ENCODE assay signal across 32 mouse cellular contexts in the genomic region with DNA sequence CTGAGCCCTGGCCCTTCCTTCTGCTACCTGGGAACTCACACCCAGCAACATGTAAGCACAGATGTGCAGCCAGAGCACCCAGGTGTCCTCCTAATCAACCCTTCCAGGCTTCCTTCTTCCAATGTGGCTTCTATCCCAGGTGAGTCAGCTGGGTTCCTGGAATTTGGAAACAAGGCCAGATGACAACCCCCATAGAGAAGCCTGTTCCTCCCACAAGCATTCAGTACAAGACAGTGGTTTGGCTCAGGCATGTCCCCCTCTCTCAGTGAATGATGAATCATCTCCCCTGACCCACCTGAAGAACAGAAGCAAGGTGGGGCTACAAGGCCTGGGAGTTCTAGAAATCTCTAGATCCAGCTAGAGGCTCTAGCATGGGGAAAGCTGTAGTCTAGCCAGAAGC. TPM values are rescaled to one million over a fixed set of nuclear protein-coding genes. Genes with fewer than 3 reads are reported as not detected.
"Had no signal": no experiment of that assay in that cellular context is flagged by ENCODE, and none has a peak within 500 bp of the region (broad histone marks: within the 10 kb centered on the region; RNA-seq: fewer than 3 reads in every experiment).

No protein-coding gene starts in this region.

- H3K4me1 ChIP-seq: limb, embryonic 15.5 days; liver, embryonic 12.5 days; liver, embryonic 13.5 days; liver, embryonic 15.5 days; lung, embryonic 15.5 days; megakaryocyte, embryonic 14.5 days; midbrain, embryonic 12.5 days had no signal

- H3K4me2 ChIP-seq: limb, embryonic 12.5 days; limb, embryonic 13.5 days; limb, embryonic 15.5 days; liver, embryonic 12.5 days; liver, embryonic 13.5 days; liver, embryonic 15.5 days; lung, embryonic 14.5 days; lung, embryonic 15.5 days; midbrain, embryonic 11.5 days; midbrain, embryonic 12.5 days; midbrain, embryonic 13.5 days; midbrain, embryonic 15.5 days; neural tube, embryonic 12.5 days; neural tube, embryonic 13.5 days had no signal

- DNase-seq: left cerebral cortex, postnatal 4 days; liver; liver, embryonic 13.5 days; liver, postnatal 0 days; lung, adult 18-20 months; lung, adult 2 months; lung, embryonic 14.5 days; lung, postnatal 10 days; lung, postnatal 14 days; lung, postnatal 36 days; lung, postnatal 4 days; midbrain, embryonic 14.5 days had no signal

- H3K27ac ChIP-seq: limb, embryonic 10.5 days; limb, embryonic 12.5 days; limb, embryonic 13.5 days; limb, embryonic 15.5 days; liver, embryonic 12.5 days; liver, embryonic 13.5 days; liver, embryonic 14.5 days; liver, embryonic 15.5 days; lung, embryonic 15.5 days; macrophage; midbrain, embryonic 10.5 days; midbrain, embryonic 12.5 days; midbrain, embryonic 13.5 days; midbrain, embryonic 15.5 days; neural tube, embryonic 12.5 days; neural tube, embryonic 13.5 days had no signal

- H3K9ac ChIP-seq: limb, embryonic 12.5 days; limb, embryonic 13.5 days; limb, embryonic 15.5 days; liver, embryonic 12.5 days; liver, embryonic 13.5 days; liver, embryonic 14.5 days; liver, embryonic 15.5 days; liver, postnatal 0 days; lung, embryonic 14.5 days; lung, embryonic 15.5 days; midbrain, embryonic 12.5 days; midbrain, embryonic 13.5 days; midbrain, embryonic 15.5 days; neural tube, embryonic 12.5 days; neural tube, embryonic 13.5 days had no signal

- ATAC-seq: liver, embryonic 12.5 days; liver, postnatal 0 days; lung, postnatal 0 days; midbrain, embryonic 13.5 days; midbrain, embryonic 15.5 days; midbrain, embryonic 16.5 days had no signal

- H3K36me3 ChIP-seq: limb, embryonic 10.5 days; limb, embryonic 12.5 days; limb, embryonic 13.5 days; limb, embryonic 15.5 days; liver, embryonic 12.5 days; liver, embryonic 13.5 days; liver, embryonic 15.5 days; lung, embryonic 15.5 days; midbrain, embryonic 10.5 days; midbrain, embryonic 12.5 days; midbrain, embryonic 13.5 days; midbrain, embryonic 15.5 days; neural tube, embryonic 12.5 days; neural tube, embryonic 13.5 days had no signal

- H3K27me3 ChIP-seq: limb, embryonic 13.5 days; limb, embryonic 15.5 days; liver, embryonic 13.5 days; liver, embryonic 15.5 days; lung, embryonic 15.5 days; midbrain, embryonic 13.5 days; midbrain, embryonic 15.5 days; neural tube, embryonic 12.5 days; neural tube, embryonic 13.5 days had no signal

- H3K9me3 ChIP-seq: limb, embryonic 10.5 days; limb, embryonic 12.5 days; limb, embryonic 13.5 days; limb, embryonic 15.5 days; liver, embryonic 12.5 days; liver, embryonic 13.5 days; liver, embryonic 15.5 days; lung, embryonic 15.5 days; midbrain, embryonic 10.5 days; midbrain, embryonic 12.5 days; midbrain, embryonic 13.5 days; midbrain, embryonic 15.5 days; neural tube, embryonic 13.5 days had no signal

- H3K4me3 ChIP-seq: limb, embryonic 10.5 days; limb, embryonic 12.5 days; limb, embryonic 13.5 days; limb, embryonic 15.5 days; liver, embryonic 12.5 days; liver, embryonic 13.5 days; liver, embryonic 15.5 days; lung, embryonic 15.5 days; megakaryocyte, embryonic 14.5 days; midbrain, embryonic 10.5 days; midbrain, embryonic 12.5 days; midbrain, embryonic 13.5 days; midbrain, embryonic 15.5 days; myocyte; neural tube, embryonic 12.5 days; neural tube, embryonic 13.5 days had no signal

RNA-seq across cellular contexts. Expression of a gene that starts 24.8 kb away (rescaled TPM):
- polyA plus RNA-seq: macrophage had no signal
